Mouse (Mus musculus) liver, embryonic 14.5 days (tissue): Measurements from ENCODE around the gene Nubpl. TPM values are rescaled to one million over a fixed set of nuclear protein-coding genes. Genes with fewer than 3 reads are reported as not detected.

Experiments
- ATAC-seq: fragments of 200-750 bp; cut with Nextera tagmentation; 2 replicates; pipeline ENCODE4 v1.8.0; 2017; ENCODE audit warnings: moderate number of reproducible peaks, mild to moderate bottlenecking, moderate library complexity; ENCODE audit not compliant: insufficient read depth
- DNase-seq, 3 experiments: peaks; one replicate each; pipeline ENCODE4 v3.0.0-alpha.2; 2012 to 2013; ENCODE audit warnings: low read depth in 3 of 3, low spot score in 3 of 3
- H3K27ac ChIP-seq: fragments of 300-500 bp; sonication (generic); 2 replicates; pipeline ENCODE4 v1.5.1; 2014; ENCODE audit warnings: moderate library complexity, mild to moderate bottlenecking, control low read depth, inconsistent platforms
- H3K27me3 ChIP-seq: fragments of 300-500 bp; sonication (generic); 2 replicates; pipeline ENCODE4 v1.6.1; 2014; ENCODE audit warnings: mild to moderate bottlenecking, low read length, moderate library complexity; ENCODE audit not compliant: control insufficient read depth, insufficient read depth
- H3K36me3 ChIP-seq: fragments of 300-500 bp; sonication (generic); replicated peaks from 2 replicates; pipeline ENCODE4 v1.6.1; 2014; ENCODE audit warnings: low read depth; ENCODE audit not compliant: control insufficient read depth, insufficient read depth
- H3K4me1 ChIP-seq, 2 experiments: fragments of 200-500 bp in 1 of 2; fragments of 300-500 bp in 1 of 2; sonication (generic) in 1 of 2; replicated peaks; 2 replicates each; pipeline ENCODE4 v1.6.1; 2012 to 2014; ENCODE audit warnings: antibody characterized with exemption in 1 of 2, inconsistent platforms in 1 of 2, low read length in 1 of 2; ENCODE audit not compliant: control insufficient read depth in 2 of 2, insufficient read depth in 2 of 2
- H3K4me2 ChIP-seq: fragments of 300-500 bp; sonication (generic); 2 replicates; pipeline ENCODE4 v1.6.1; 2014; ENCODE audit warnings: low read depth, mild to moderate bottlenecking, control low read depth, moderate library complexity
- H3K4me3 ChIP-seq, 2 experiments: fragments of 200-500 bp in 1 of 2; fragments of 300-500 bp in 1 of 2; sonication (generic) in 1 of 2; 2 replicates each; pipeline ENCODE4 v1.5.1; 2012 to 2014; ENCODE audit warnings: low read depth in 2 of 2, low read length in 2 of 2, mild to moderate bottlenecking in 2 of 2, control low read depth in 1 of 2, inconsistent platforms in 1 of 2, moderate library complexity in 1 of 2; ENCODE audit not compliant: insufficient read depth in 1 of 2
- H3K9ac ChIP-seq: fragments of 300-500 bp; sonication (generic); replicated peaks from 2 replicates; pipeline ENCODE4 v1.6.1; 2014; ENCODE audit warnings: mild to moderate bottlenecking, control low read depth, moderate library complexity
- H3K9me3 ChIP-seq: fragments of 300-500 bp; sonication (generic); 2 replicates; pipeline ENCODE4 v1.6.1; 2016; ENCODE audit warnings: low read length, mixed read lengths; ENCODE audit not compliant: control insufficient read depth
- CTCF ChIP-seq: IDR thresholded peaks from 2 replicates; pipeline ENCODE4 v1.5.1; 2016; ENCODE audit warnings: antibody characterized with exemption, low read depth, control low read depth
- EP300 ChIP-seq: IDR thresholded peaks from 2 replicates; pipeline ENCODE4 v1.6.1; 2016; ENCODE audit warnings: antibody characterized with exemption, low read depth
- WGBS: fragments of 180-500 bp; shearing (Covaris S2); extraction: QIAGEN DNeasy Blood & Tissue Kit; methylation state at CpG from one replicate; pipeline ENCODE4 v1.1.7; 2014; ENCODE audit not compliant: insufficient replicate concordance; 5-methylcytosine and 5-hydroxymethylcytosine counted together
- polyA plus RNA-seq, 2 experiments: library from polyadenylated mRNA; depleted of rRNA in 1 of 2; stranded (reverse) in 1 of 2; unstranded in 1 of 2; fragments of >200 nt; fragmentation: Nextera tagmentation in 1 of 2; extraction: Ambion mirVana in 1 of 2; gene quantifications; 2 replicates each; pipeline versions ENCODE4 v1.2.1 to v1.2.3; 2012 to 2014

The Nubpl gene
- polyA plus RNA-seq, 2 experiments, result 1.9 to 5.0 TPM

DNA sequence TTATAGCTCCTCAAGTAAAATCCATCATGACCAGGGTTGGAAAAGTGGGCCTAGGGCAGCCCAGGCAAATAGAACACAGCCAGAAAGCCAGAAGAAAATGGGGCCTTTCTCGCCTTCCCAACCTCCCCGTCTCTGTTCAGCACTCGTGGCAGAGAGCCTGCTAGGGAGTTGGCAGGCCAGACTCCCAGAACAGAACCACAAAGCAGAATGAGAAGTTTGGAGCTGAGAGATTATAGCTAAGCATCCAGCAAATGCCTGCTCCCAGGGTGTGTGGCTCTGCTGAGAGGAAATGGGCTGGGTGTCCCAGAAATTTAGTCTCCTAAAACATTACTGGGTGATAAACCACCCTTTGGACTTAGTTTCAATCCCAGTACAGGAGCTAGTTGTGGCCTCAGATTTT, 262.6 kb downstream of the Nubpl start:
- H3K27ac ChIP-seq, result no peak overlapping the region
- no peaks in the 10 kb centered on the region for H3K36me3 ChIP-seq
- H3K4me1 ChIP-seq, result no peaks in the 10 kb centered on the region
- DNase-seq (no peak), ATAC-seq (no peak)
- TF ChIP-seq CTCF, result no peak
- TF ChIP-seq EP300, result no peak
- no peak overlapping the region for H3K9ac ChIP-seq
- H3K9me3 ChIP-seq, result no peaks in the 10 kb centered on the region
- H3K4me3 ChIP-seq, result no peak overlapping the region
- no peak overlapping the region for H3K4me2 ChIP-seq
- no peaks in the 10 kb centered on the region for H3K27me3 ChIP-seq
- 71% methylated on average over 3 of the region's 3 CpGs for WGBS

GRCm38 (mm10) chr12:52361198-52361597, 263.7 kb downstream of the Nubpl start:
- H3K4me2 ChIP-seq, result no peak overlapping the region
- TF ChIP-seq CTCF (no peak), EP300 (no peak)
- no peaks in the 10 kb centered on the region for H3K9me3 ChIP-seq
- no peak overlapping the region for H3K4me3 ChIP-seq
- no peak for ATAC-seq
- no peaks in the 10 kb centered on the region for H3K27me3 ChIP-seq
- H3K27ac ChIP-seq, result no peak overlapping the region
- H3K9ac ChIP-seq, result no peak overlapping the region
- no peak for DNase-seq
- H3K4me1 ChIP-seq, result no peaks in the 10 kb centered on the region
- no peaks in the 10 kb centered on the region for H3K36me3 ChIP-seq
- WGBS, result 57% methylated on average over 6 of the region's 6 CpGs

Other genes with a start within 250 kb of the Nubpl start
- 8.2 and 9.2 TPM in 2 replicates for gene Heatr5a, start 126.4 kb upstream of the Nubpl start, polyA plus RNA-seq (2012; rRNA removed)
- gene Heatr5a, start 126.4 kb upstream of the Nubpl start, polyA plus RNA-seq (2014; fragmentation: Nextera tagmentation; extraction: Ambion mirVana), result 5.6 and 6.6 TPM in 2 replicates
- gene Dtd2, start 91.2 kb upstream of the Nubpl start, polyA plus RNA-seq (2012; rRNA removed), result 5.9 and 11.1 TPM in 2 replicates
- 12.0 and 13.1 TPM in 2 replicates for gene Dtd2, start 91.2 kb upstream of the Nubpl start, polyA plus RNA-seq (2014; fragmentation: Nextera tagmentation; extraction: Ambion mirVana)
- gene Gpr33, start 69.7 kb upstream of the Nubpl start, polyA plus RNA-seq (2012; rRNA removed), result not detected in 2 replicates
- not detected in 2 replicates for gene Gpr33, start 69.7 kb upstream of the Nubpl start, polyA plus RNA-seq (2014; fragmentation: Nextera tagmentation; extraction: Ambion mirVana)